Mouse (Mus musculus) cerebellum, postnatal 36 days (tissue): ENCODE data around the gene Wnk2.
"Not testable (repeated sequence)": the region's sequence is repeated elsewhere in the genome, so short reads cannot be mapped to it uniquely, and the experiment has no call there.

Experiments used
- DNase-seq, 2 experiments: peaks; one replicate each; pipeline ENCODE4 v3.0.0; 2021 to 2022; ENCODE audit warnings: mixed read lengths in 2 of 2

Wnk2 gene

DNA sequence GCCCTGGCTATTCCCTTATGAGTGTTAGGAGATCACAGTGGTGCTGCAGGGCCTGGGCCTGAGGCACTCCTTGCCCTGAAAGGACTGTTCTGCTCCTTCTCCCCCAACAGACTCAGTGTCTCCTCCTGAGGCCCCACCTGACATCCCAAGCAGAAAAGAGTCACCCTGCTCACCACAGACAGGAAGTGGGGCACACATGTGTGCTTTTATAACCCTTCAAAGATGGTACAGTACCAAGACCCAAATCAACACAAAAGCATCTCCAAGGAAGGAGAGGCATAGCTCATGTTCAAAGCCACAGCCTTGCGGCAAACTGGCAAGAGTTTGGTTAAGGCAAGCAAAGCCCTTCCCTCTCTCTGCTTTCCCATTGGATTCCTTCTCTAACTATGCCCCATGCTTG lies 57.6 kb downstream of the Wnk2 start:
- DNase-seq: no peak

DNA sequence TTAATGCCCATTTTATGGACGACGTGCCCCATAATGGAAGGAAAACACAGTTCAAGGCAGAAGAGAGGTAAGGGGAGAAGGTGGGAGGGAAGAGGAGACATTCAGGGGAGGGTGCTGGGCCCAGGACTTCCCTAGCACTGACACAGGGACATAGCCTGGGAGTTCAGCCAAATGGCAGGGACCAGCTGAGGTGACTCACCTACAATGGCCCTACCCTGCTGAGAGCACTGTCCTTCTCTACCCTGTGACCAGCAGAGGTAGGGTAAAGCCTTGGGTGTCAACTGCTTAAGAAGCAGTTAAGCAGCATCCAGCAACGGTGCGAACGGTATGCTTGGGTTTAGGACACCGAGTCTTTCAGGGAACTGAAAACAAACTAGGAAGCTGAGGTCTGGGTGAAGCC lies 58.9 kb downstream of the Wnk2 start:
- DNase-seq: peak; percentile 60 to 65

GRCm38 (mm10) chr13:49087420-49087819 lies 60.4 kb downstream of the Wnk2 start:
- peak; percentile 57 to 66 for DNase-seq

GRCm38 (mm10) chr13:49086431-49086830 lies 61.4 kb downstream of the Wnk2 start:
- DNase-seq: no peak

DNA sequence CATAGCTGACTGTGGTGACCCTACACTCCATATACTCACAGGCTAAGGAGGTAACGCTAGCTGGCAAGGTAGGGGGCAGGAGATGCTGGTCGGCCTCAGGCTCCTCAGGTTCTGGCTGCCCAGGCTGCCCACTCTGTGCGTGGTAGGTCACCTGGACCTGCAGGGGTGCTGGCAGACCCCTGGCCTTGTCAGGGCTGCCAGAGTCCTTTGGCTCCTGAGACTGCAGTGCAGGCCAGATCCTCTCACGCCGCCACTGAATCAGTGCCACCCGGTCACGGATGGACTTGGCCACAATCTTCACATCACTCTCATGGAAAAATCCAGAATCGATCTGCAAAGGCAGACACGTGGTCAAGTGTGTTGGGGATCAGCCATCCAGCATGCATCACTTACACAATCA lies 62.6 kb downstream of the Wnk2 start:
- DNase-seq: peak; percentile 50 to 54

- DNase-seq: no peak
These were observed 63.0 kb downstream of the Wnk2 start for GRCm38 (mm10) chr13:49084781-49085180.

DNA sequence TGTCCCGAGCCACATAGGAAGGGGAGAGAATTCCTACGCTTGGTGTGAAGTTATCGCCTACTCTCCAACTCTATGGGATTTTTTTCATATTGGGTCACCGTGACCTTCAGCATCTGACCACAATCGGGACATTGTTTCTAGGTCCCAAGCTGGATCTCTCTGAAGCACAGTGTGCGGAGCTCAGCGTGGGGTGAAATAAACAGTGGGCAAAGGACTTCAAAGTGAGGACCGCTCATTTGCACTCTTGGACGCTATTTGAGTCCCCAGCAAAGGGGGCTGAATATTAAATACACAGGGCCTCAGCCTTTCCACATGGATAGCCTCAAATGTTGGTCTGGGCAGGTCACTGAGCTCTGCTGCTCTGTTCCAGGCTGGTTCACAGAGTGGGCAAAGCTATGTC lies 63.9 kb downstream of the Wnk2 start:
- no peak for DNase-seq

GRCm38 (mm10) chr13:49082151-49082879 lies 65.5 kb downstream of the Wnk2 start:
- no peak for DNase-seq

DNA sequence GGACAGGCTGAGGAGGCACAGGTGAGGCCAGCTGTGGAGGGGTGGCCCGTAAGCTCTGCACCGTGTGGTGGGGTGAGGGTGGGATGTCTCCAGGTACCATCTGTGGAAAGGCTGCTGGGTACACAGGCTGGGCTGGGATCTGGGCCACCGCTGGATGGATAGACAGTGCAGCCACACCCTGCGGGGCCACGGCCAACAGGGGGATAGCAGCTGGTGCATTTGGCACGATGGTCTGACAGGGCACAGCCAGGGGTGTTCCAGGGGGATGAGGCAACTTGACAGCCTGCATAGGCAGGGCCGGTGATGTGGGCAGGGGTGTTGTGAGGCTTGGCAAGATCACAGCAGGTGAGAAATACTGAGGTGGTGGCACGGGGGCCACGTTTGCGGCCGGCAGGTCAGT lies 71.6 kb downstream of the Wnk2 start:
- no peak for DNase-seq

DNA sequence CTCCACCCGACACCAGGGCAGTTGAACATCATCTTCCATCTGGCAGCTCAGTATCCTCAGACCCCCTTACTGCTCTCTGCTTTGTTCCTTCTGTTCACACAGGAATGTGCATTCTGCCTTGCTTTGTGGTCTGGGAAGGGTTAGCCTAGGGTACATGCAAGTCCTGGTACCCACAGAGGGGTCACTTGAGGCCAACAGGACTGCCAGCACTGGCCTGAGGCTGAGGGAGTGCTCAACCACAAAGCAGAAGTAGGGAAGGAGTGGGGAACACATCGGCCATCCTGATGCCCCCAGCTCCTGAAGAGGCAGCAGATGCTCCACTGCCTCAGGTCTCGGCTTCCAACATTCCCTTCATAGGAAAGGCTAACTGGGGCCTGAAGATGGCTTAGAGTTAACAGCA lies 72.4 kb downstream of the Wnk2 start:
- DNase-seq: no peak

DNA sequence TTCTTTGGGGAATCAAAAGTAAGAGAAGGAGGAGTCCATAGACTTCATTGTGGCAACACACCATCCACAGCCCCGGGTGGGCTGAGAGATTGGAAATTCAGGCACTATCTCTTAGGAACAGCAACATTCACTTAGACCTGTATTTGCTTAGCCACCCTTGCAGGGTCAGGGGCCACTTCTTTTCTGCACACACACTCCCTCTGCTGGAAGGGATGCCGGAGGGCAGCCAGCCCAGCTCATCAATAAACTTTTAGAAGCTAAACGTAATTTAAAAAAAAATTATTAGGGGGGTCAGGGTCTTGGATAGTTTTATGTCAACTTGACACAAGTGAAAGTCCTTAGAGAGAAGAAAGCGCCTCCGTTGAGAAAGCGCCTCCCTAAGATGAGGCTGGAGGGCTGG lies 74.5 kb downstream of the Wnk2 start:
- DNase-seq: no peak

DNA sequence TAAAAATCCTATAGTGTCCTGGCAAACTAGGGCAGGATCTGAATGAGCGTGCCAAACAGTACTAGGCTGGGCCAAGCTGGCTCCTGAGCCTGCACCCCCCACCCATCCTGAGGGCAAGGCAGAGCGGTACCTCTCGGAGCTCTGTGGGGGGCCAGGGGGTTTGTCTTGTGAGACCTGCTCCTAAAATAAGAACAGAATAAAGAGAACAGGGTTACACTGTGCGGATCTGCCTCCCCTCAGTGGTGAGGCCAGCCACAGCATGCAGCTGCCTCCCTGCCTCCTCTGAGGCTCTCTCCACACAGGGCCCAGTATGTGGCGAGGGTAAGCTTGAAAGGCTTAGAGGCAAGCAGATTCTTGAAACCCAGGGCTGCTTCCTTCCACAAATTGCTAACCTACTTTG lies 76.0 kb downstream of the Wnk2 start:
- DNase-seq: no peak

DNA sequence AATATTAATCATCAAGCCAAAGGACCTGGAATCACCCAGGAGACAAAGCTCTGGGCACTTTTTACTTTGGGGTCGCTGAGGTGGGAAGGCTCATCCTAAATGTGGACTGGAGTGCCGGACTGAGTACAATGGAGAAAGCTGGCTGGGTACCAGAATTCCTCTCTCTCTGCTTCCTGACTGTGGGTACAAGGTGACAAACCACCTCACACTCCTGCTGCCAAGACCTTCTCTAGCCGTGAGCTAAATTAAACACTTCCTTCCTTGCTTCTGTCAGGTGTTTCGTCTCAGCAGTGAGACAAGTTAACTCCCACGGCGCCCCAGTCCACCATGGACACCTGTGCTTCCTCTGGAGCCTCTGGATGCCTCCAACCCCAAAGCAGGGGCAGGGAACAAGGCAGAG lies 77.8 kb downstream of the Wnk2 start:
- DNase-seq: peak in 1 of 2 experiments; percentile 26

- DNase-seq: no peak
These were observed 78.4 kb downstream of the Wnk2 start for GRCm38 (mm10) chr13:49069393-49069792.

GRCm38 (mm10) chr13:49064257-49064656 lies 83.6 kb downstream of the Wnk2 start:
- DNase-seq: no peak

- no peak for DNase-seq
These were observed 87.4 kb downstream of the Wnk2 start for GRCm38 (mm10) chr13:49060456-49060855.

GRCm38 (mm10) chr13:49058528-49058927 lies 89.3 kb downstream of the Wnk2 start:
- DNase-seq: peak; percentile 44 to 56

DNA sequence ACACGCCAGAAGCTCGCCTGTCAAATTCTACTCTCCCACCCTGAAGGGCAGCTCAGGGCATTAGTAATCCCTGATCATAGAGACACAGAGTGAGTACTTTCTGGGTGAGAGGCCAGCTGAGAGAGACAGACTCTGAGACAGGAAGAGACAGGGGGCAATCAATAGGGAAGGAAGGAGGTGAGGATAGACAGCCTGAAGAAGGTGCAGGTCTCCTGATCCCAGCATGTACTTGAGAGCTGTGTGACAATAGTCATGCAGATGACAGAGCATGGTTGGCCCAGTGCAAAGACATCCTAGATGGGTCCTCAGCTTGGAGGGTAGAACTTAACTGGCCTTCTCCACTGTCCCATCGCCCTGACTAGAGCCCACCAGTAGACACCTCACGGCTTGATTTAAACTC lies 91.5 kb downstream of the Wnk2 start:
- DNase-seq: no peak

GRCm38 (mm10) chr13:49054753-49055152 lies 93.1 kb downstream of the Wnk2 start:
- not testable (repeated sequence) for DNase-seq

GRCm38 (mm10) chr13:49053333-49053732 lies 94.5 kb downstream of the Wnk2 start:
- no peak for DNase-seq

GRCm38 (mm10) chr13:49052512-49052911 lies 95.3 kb downstream of the Wnk2 start:
- DNase-seq: peak in 1 of 2 experiments; percentile 38

GRCm38 (mm10) chr13:49047393-49047792 lies 100.4 kb downstream of the Wnk2 start:
- DNase-seq: no peak

DNA sequence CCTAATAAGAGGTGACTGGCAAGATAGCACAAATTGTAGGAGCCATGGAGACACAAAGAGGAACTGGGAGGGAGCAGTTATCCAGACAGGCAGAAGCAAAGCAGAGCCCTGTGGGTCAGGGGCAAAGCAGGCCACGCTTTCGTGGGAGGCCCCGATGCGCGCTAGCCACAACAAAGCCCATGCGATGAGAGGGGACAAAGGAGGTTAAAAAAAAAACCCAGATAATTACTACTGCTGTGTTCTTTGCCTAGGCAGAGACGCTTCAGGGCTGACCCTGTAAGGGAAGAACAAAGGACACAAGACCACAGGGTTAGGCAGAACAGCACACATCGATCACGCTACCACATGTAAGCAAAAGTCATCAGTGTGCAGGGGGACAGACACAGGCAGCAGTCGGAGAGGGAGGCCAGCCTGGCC lies 103.7 kb downstream of the Wnk2 start:
- DNase-seq: no peak

DNA sequence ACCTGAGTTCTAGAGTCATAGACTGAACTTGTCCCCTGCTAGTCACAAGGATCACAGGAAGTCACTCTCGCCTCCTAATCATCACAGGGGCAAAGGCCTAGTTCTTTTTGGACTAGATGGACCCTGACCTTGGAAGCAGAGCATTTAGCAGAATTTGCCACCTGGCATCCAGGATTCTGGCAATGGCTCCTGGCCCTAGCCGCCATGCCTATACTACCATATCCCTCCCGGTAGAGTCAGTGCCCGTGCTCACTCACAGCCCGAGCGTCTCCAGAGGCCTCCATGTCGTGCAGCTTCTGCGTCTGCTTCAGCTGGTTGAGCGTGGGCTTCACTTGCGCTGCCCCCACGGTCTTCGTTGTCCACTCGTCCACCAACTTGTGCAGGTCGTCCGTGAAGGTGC lies 105.4 kb downstream of the Wnk2 start:
- peak; percentile 29 to 34 for DNase-seq

- DNase-seq: peak in 1 of 2 experiments; percentile 23
These were observed 110.8 kb downstream of the Wnk2 start for GRCm38 (mm10) chr13:49036928-49037574.
